Mouse (Mus musculus): ENCODE measurements at regions not wholly inside any gene's neighbourhood (a gene's known extent, or its start where the extent isn't known, plus 50 kb on each side); places are given as distances from the start of the nearest gene placed in this dataset.

DNA sequence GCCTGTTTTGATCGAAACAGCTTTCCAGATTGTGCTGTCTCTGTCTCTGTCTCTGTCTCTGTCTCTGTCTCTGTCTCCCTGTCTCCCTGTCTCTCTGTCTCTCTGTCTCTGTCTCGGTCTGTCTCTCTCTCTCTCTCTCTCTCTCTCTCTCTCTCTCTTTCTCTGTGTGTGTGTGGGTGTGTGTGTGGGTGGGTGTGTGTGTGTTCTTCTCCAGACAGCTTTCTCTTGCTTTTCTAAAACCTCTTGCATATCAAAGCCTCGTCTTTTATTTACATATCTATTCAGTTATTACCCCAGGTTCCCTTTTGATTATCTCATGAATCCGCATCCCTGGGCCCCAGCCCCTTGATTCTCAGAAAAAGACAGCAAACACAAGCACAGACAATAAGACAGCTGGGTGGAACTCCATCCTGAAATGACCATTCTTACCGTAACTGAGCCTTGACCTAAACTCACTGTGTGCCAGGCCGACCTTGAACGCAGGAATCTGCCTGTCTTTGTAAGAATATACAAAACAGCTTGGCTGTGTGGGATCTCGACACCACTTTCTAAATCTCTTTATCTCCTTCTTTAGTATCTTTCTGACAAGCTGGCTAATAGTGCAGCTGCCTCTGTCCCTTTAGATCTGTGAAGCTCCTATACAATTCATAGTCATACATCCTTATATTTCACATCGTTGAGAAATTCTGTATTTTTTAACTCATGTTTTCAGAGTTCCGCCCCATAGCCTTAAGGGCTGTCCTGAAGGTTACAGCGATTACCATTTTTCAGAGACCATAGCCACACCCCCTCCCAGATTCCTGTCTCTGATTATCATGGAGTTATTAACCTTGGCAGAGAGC lies 141.3 kb downstream of the Rnd3 start:
- 0 out of 2 replicates have a peak overlapping the region, but pooled peaks have one; percentile 21 for H3K27ac ChIP-seq
- no peaks in the 10 kb centered on the region for H3K9me3 ChIP-seq
- ATAC-seq, result peak; percentile 69
- peaks cover 16% of the 10 kb centered on the region for H3K4me1 ChIP-seq (replicated peaks)
- 20% methylated on average over 11 of the region's 11 CpGs for WGBS
- no peaks in the 10 kb centered on the region for H3K36me3 ChIP-seq
- no peak overlapping the region for H3K9ac ChIP-seq (replicated peaks)
- H3K4me2 ChIP-seq (replicated peaks), result no peak overlapping the region
- H3K27me3 ChIP-seq, result no peaks in the 10 kb centered on the region
- H3K4me3 ChIP-seq (replicated peaks), result no peak overlapping the region

- Histone ChIP-seq H3K4me3 (replicated peaks) (no peak overlapping the region), H3K4me1 (replicated peaks) (peaks cover 18% of the 10 kb centered on the region), H3K27me3 (no peaks in the 10 kb centered on the region), H3K9ac (replicated peaks) (no peak overlapping the region), H3K36me3 (no peaks in the 10 kb centered on the region), H3K27ac (no peak overlapping the region), H3K9me3 (no peaks in the 10 kb centered on the region), H3K4me2 (replicated peaks) (no peak overlapping the region)
- no peak for ATAC-seq
- WGBS, result 62% methylated on average over 3 of the region's 3 CpGs
Observed at GRCm38 (mm10) chr2:51006818-51007217, 142.1 kb downstream of the Rnd3 start.

DNA sequence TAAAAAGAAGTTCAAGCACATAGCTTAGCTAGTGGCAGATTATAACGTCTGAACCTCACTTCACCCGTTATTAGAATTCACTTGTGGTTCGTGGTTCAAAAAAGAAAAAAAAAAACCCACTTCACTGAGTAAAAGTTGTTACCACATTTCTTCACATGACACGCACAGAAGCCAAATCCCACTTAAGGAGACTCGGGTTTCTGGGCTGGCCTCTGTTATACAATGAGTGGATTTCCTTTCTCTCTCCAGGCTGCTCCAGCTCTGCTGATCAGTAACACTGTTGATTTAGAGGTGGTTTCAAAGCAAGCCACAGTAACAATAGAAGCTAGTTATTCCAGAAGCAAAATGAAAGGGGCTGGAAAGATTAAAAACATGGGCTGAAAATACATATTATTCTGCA lies 147.4 kb downstream of the Rnd3 start:
- peaks cover 6% of the 10 kb centered on the region; the same call in 1 of the 2 replicates for H3K4me1 ChIP-seq (replicated peaks)
- no peaks in the 10 kb centered on the region for H3K9me3 ChIP-seq
- no peak for ATAC-seq
- H3K4me3 ChIP-seq (replicated peaks), result no peak overlapping the region
- H3K4me2 ChIP-seq (replicated peaks), result no peak overlapping the region
- H3K27me3 ChIP-seq, result no peaks in the 10 kb centered on the region
- no peak overlapping the region for H3K27ac ChIP-seq
- H3K36me3 ChIP-seq, result no peaks in the 10 kb centered on the region
- no peak overlapping the region for H3K9ac ChIP-seq (replicated peaks)
- WGBS, result 33% methylated on average over 5 of the region's 5 CpGs

DNA sequence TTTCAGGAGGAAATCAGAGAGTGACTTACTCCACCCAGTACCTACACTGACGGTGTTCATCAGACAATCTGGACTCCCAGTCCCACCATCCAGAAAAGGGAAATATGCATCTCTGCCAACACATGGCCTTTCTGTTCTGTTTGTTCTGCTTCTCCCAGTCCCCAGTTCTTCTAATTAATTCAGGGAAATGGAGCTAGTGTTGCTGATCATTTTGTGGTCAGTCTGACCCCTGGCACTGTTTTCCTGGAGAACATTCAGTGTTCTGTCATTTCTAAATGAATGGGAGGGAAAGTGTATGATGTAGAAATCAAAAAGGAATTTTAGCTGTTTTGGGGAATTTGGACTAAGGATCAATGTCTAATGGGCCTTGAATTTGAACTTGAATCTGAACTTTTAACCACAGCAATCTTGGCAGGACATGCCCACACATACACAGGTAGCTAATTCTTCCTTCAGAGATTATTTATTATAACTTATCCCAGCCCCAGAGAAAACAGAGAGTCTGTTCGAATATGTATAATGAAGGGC lies 165.0 kb downstream of the Rnd3 start:
- Histone ChIP-seq H3K9ac (replicated peaks) (no peak overlapping the region), H3K36me3 (no peaks in the 10 kb centered on the region), H3K9me3 (no peaks in the 10 kb centered on the region), H3K27ac (no peak overlapping the region), H3K27me3 (no peaks in the 10 kb centered on the region), H3K4me3 (replicated peaks) (no peak overlapping the region), H3K4me1 (replicated peaks) (0 out of 2 replicates have a peak, but pooled peaks cover 3% of the 10 kb centered on the region), H3K4me2 (replicated peaks) (no peak overlapping the region)
- no peak for ATAC-seq
- 83% methylated on average over 2 of the region's 2 CpGs for WGBS

GRCm38 (mm10) chr2:50982571-50982970 lies 166.3 kb downstream of the Rnd3 start:
- H3K4me2 ChIP-seq (replicated peaks), result no peak overlapping the region
- WGBS, result 95% methylated on average over 5 of the region's 5 CpGs
- 0 out of 2 replicates have a peak, but pooled peaks cover 3% of the 10 kb centered on the region for H3K4me1 ChIP-seq (replicated peaks)
- H3K4me3 ChIP-seq (replicated peaks), result no peak overlapping the region
- no peak overlapping the region for H3K9ac ChIP-seq (replicated peaks)
- no peaks in the 10 kb centered on the region for H3K27me3 ChIP-seq
- no peak overlapping the region for H3K27ac ChIP-seq
- H3K36me3 ChIP-seq, result no peaks in the 10 kb centered on the region
- ATAC-seq, result no peak
- no peaks in the 10 kb centered on the region for H3K9me3 ChIP-seq

- Histone ChIP-seq H3K4me1 (replicated peaks) (0 out of 2 replicates have a peak, but pooled peaks cover 3% of the 10 kb centered on the region), H3K4me2 (replicated peaks) (no peak overlapping the region), H3K27ac (no peak overlapping the region), H3K27me3 (no peaks in the 10 kb centered on the region), H3K36me3 (no peaks in the 10 kb centered on the region), H3K9ac (replicated peaks) (no peak overlapping the region), H3K4me3 (replicated peaks) (no peak overlapping the region), H3K9me3 (no peaks in the 10 kb centered on the region)
- no peak for ATAC-seq
- WGBS, result 40% methylated on average over 1 of the region's 1 CpGs
Observed at GRCm38 (mm10) chr2:50978356-50978755, 170.6 kb downstream of the Rnd3 start.

DNA sequence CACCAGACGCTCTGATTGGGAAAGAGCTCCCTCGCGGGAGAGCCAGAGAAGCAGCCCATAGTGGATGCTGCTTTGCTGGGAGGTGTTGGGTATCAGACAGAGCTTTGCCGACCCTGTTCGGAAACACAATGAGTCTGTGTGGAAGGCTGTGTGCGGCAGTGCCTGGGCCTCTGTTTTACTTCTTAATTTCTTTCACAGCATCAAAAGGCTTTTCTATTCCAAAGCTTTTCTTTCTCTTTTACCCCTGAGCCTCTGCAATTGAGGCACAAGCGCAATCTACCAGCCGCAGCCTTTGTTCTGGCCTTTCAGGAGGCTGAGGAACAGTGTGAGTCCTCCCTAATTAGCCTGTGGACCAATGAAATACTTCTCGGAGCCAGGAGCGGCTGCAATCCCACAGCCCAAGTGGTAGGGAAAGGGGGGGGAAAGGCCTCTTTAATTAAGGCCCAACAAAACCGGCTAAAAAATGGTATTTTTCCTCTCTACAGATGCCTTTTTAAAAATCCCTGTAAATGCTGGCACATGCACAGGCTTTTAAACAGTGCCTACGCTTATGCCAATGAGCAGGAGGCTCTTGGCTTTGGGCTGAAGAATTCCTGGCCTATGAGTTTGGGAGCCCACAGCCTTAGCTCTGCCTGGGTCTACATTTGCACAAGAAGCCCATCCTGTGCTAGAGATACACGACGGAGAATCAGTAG lies 177.6 kb downstream of the Rnd3 start:
- H3K27ac ChIP-seq, result peak overlapping the region; percentile 86
- WGBS, result 1% methylated on average over 14 of the region's 14 CpGs
- peaks cover 39% of the 10 kb centered on the region for H3K4me1 ChIP-seq (replicated peaks)
- H3K4me2 ChIP-seq (replicated peaks), result peak overlapping the region; percentile 33
- H3K27me3 ChIP-seq, result no peaks in the 10 kb centered on the region
- H3K36me3 ChIP-seq, result no peaks in the 10 kb centered on the region
- no peaks in the 10 kb centered on the region for H3K9me3 ChIP-seq
- peak; percentile 98 for ATAC-seq
- no peak overlapping the region for H3K4me3 ChIP-seq (replicated peaks)
- H3K9ac ChIP-seq (replicated peaks), result peak overlapping the region; percentile 32

GRCm38 (mm10) chr2:50968382-50968781 lies 180.5 kb downstream of the Rnd3 start:
- Histone ChIP-seq H3K4me2 (replicated peaks) (no peak overlapping the region), H3K4me3 (replicated peaks) (no peak overlapping the region), H3K27me3 (no peaks in the 10 kb centered on the region), H3K27ac (no peak overlapping the region), H3K9ac (replicated peaks) (no peak overlapping the region), H3K9me3 (no peaks in the 10 kb centered on the region), H3K36me3 (no peaks in the 10 kb centered on the region), H3K4me1 (replicated peaks) (peaks cover 39% of the 10 kb centered on the region)
- WGBS, result 85% methylated on average over 4 of the region's 4 CpGs
- no peak for ATAC-seq

DNA sequence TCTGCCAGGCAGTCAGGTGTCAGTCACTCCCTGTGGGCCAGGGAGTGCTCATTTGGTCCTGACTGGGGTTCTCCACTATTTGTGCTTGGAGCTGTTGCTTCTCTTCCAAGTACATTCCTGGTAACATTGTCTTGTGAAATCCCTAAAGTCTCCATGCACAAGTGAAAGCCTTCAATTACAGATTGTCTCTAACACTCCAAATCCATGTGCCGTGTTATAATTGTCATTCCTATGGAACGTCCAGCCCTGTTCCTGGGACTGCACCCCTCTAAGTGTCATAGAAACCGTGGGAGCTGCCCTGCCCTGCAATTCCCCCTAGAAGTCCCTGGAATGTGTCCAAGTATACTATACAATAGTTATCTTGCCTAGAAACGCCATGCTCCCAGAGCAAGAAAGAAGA lies 181.1 kb downstream of the Rnd3 start:
- Histone ChIP-seq H3K4me3 (replicated peaks) (no peak overlapping the region), H3K36me3 (no peaks in the 10 kb centered on the region), H3K9ac (replicated peaks) (no peak overlapping the region), H3K9me3 (no peaks in the 10 kb centered on the region), H3K4me1 (replicated peaks) (peaks cover 37% of the 10 kb centered on the region), H3K27me3 (no peaks in the 10 kb centered on the region), H3K4me2 (replicated peaks) (no peak overlapping the region), H3K27ac (no peak overlapping the region)
- no peak for ATAC-seq
- 51% methylated on average over 4 of the region's 4 CpGs for WGBS

- Histone ChIP-seq H3K27me3 (no peaks in the 10 kb centered on the region), H3K9ac (replicated peaks) (no peak overlapping the region), H3K4me1 (replicated peaks) (peaks cover 32% of the 10 kb centered on the region), H3K4me3 (replicated peaks) (no peak overlapping the region), H3K9me3 (no peaks in the 10 kb centered on the region), H3K36me3 (no peaks in the 10 kb centered on the region), H3K4me2 (replicated peaks) (no peak overlapping the region), H3K27ac (no peak overlapping the region)
- 64% methylated on average over 4 of the region's 4 CpGs for WGBS
- ATAC-seq, result no peak
Observed at GRCm38 (mm10) chr2:50967133-50967532, 181.8 kb downstream of the Rnd3 start.

DNA sequence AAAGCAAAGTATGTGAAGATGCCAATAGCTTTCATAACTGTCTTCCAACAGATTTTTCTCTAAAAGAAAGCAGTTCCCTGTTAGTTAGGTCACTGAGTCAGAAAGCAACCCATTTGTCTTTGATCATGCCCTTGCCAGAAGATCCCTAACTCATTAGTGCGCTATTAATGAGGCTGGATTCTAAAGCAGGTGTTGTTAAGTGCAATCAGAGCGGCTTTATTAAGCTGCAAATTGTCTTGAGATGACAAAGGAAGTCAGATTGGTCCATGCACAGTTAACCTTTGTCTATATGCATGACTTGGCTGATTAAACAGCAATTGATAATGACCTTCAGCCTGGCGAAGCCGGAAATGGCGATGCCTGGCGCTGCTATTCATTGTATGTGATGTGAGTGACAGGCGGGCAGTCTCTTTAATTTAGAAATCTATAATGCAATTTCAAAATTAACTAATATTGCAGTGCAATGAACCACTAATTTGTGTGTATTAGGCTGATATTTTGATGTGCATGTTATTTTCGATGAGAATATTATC lies 183.4 kb downstream of the Rnd3 start:
- ATAC-seq, result peak; percentile 37; the same call in 1 of the 2 replicates
- Histone ChIP-seq H3K27me3 (no peaks in the 10 kb centered on the region), H3K9me3 (no peaks in the 10 kb centered on the region), H3K27ac (no peak overlapping the region), H3K36me3 (no peaks in the 10 kb centered on the region), H3K9ac (replicated peaks) (no peak overlapping the region), H3K4me1 (replicated peaks) (peaks cover 16% of the 10 kb centered on the region), H3K4me2 (replicated peaks) (no peak overlapping the region), H3K4me3 (replicated peaks) (no peak overlapping the region)
- 59% methylated on average over 8 of the region's 8 CpGs for WGBS

DNA sequence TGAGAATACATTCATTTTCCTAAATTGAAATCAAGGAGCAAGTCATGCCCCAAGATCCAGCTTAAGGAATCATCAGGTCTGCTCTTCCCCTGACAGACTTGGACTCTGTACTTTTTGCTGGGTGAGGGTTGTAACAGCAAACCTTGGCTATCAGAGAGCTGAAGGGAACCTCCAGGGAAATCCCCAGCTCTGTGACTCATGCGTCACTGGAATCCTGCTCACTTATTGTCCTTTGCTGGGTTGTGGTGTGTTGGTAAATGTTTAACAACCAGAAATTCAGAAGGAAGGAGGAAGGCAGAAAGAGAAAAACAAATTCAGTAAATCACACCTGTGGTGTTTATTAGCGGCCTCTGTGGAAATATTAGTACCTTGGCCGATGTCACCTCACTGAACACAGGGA lies 184.8 kb downstream of the Rnd3 start:
- no peaks in the 10 kb centered on the region for H3K9me3 ChIP-seq
- no peak overlapping the region for H3K4me2 ChIP-seq (replicated peaks)
- H3K9ac ChIP-seq (replicated peaks), result no peak overlapping the region
- no peak overlapping the region for H3K27ac ChIP-seq
- H3K4me3 ChIP-seq (replicated peaks), result no peak overlapping the region
- no peak for ATAC-seq
- no peaks in the 10 kb centered on the region for H3K27me3 ChIP-seq
- H3K4me1 ChIP-seq (replicated peaks), result peaks cover 10% of the 10 kb centered on the region
- 97% methylated on average over 3 of the region's 3 CpGs for WGBS
- no peaks in the 10 kb centered on the region for H3K36me3 ChIP-seq

All from midbrain, embryonic 13.5 days (tissue).